Mouse (Mus musculus) liver, postnatal 0 days (tissue): ENCODE data around the gene Cd59b.

ENCODE experiments used
- CTCF ChIP-seq: sonication (generic); IDR thresholded peaks from 2 replicates; pipeline ENCODE4 v1.5.1; 2016; ENCODE audit warnings: antibody characterized with exemption, low read depth
- EP300 ChIP-seq: IDR thresholded peaks from 2 replicates; pipeline ENCODE4 v1.6.1; 2016; ENCODE audit warnings: antibody characterized with exemption, low read depth, mild to moderate bottlenecking

DNA sequence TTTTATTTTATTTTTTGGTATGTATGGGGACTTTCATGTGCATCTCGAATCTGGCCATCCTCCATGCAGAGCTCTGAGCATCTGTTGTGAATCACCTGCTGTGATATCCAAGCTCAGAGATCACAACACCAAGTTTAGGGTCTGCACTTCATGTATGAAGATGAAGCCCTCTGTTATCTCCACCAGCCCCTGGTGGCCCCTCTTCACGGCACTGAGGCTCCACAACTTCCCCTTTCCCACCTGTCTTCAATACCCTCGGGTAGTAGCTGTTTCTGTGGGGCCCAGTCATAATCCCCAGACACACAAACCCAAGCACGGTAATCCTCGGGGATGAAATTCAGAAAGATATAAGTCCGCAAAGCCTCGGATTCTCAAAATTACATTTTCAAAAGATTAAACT, 46.6 kb upstream of the Cd59b start:
- TF ChIP-seq CTCF, result no peak
- no peak for TF ChIP-seq EP300
